Mouse (Mus musculus): Measurements from ENCODE around the gene Fstl3. TPM values are rescaled to one million over a fixed set of nuclear protein-coding genes. Genes with fewer than 3 reads are reported as not detected.

Gene Fstl3
- polyA plus RNA-seq, 1 experiment from 2014 or later = 2.7 TPM

DNA sequence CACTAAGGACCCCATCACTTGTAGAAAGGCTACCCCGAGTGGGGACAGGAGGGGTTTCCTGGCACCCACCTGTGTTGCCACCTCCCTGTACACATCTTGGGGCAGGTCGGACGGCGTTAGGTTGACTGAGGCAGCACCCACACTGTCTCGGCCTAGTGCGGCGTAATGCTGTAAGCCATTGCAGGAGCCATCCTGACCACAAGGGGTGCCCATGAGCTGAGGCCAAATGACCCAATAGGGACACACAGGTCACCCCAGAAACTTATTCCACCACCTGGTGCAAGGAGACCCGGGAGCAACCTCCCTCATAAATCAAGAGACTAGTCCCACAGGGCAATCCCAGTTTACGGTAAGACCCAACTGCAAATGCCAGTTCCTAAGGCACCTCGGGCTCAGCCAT, 38.8 kb upstream of the Fstl3 start:
- Histone ChIP-seq H3K4me3 (ENCODE audit: low read depth, low read length) (no peak overlapping the region), H3K4me1 (ENCODE audit: control insufficient read depth, insufficient read depth, low read length) (no peaks in the 10 kb centered on the region), H3K9me3 (replicated peaks; ENCODE audit: control insufficient read depth, low read length) (peaks cover 9% of the 10 kb centered on the region), H3K27ac (replicated peaks; ENCODE audit: low read depth, low read length) (no peak overlapping the region), H3K27me3 (ENCODE audit: control insufficient read depth, insufficient read depth, low read length) (peaks cover 5% of the 10 kb centered on the region; the same call in 1 of the 2 replicates), H3K36me3 (replicated peaks; ENCODE audit: control insufficient read depth, insufficient read depth, low read depth, low read length) (peaks cover 55% of the 10 kb centered on the region), H3K9ac (replicated peaks; ENCODE audit: low read length) (no peak overlapping the region), H3K4me2 (ENCODE audit: low read depth, low read length) (no peak overlapping the region)
- DNase-seq (ENCODE audit: low spot score) = no peak
- no peak for ATAC-seq (replicated peaks; ENCODE audit: insufficient number of reproducible peaks, low FRiP score, low TSS enrichment, low read depth)
- 88% methylated on average over 10 of the region's 10 CpGs for WGBS

- H3K36me3 ChIP-seq (replicated peaks; ENCODE audit: control insufficient read depth, insufficient read depth, low read depth, low read length) = peaks cover 55% of the 10 kb centered on the region
- WGBS = 97% methylated on average over 28 of the region's 28 CpGs
Measured at GRCm38 (mm10) chr10:79739234-79739633, 37.8 kb upstream of the Fstl3 start.

DNA sequence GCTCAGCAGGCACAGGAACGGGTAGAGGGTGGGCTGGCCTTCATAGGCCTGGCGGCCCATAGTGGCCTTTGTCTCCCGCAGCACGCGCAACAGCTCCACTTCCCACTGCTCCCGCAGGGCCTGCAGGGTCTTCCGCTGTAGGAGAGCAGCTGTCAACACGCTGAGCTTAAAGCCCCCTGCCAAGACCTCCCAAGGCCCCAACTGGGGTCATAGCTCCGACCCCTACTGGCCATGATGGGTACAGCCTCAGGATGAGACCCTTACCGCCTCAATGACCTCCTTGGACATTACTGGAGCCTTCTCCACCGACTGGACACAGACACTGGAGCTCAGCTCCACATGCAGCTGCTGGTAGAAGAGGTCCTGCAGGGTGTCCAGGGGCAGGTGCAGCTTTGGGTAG, 36.2 kb upstream of the Fstl3 start:
- Histone ChIP-seq H3K4me2 (ENCODE audit: low read depth, low read length) (no peak overlapping the region), H3K4me1 (ENCODE audit: control insufficient read depth, insufficient read depth, low read length) (peaks cover 4% of the 10 kb centered on the region), H3K4me3 (ENCODE audit: low read depth, low read length) (no peak overlapping the region), H3K9ac (replicated peaks; ENCODE audit: low read length) (no peak overlapping the region), H3K27me3 (ENCODE audit: control insufficient read depth, insufficient read depth, low read length) (no peaks in the 10 kb centered on the region; the same call in 1 of the 2 replicates), H3K36me3 (replicated peaks; ENCODE audit: control insufficient read depth, insufficient read depth, low read depth, low read length) (peaks cover 55% of the 10 kb centered on the region), H3K27ac (replicated peaks; ENCODE audit: low read depth, low read length) (no peak overlapping the region), H3K9me3 (replicated peaks; ENCODE audit: control insufficient read depth, low read length) (peaks cover 9% of the 10 kb centered on the region)
- 69% methylated on average over 11 of the region's 11 CpGs for WGBS
- no peak for DNase-seq (ENCODE audit: low spot score)
- ATAC-seq (replicated peaks; ENCODE audit: insufficient number of reproducible peaks, low FRiP score, low TSS enrichment, low read depth) = no peak

More at GRCm38 (mm10) chr10:79739234-79739633, 37.8 kb upstream of the Fstl3 start:
- peaks cover 5% of the 10 kb centered on the region; the same call in 1 of the 2 replicates for H3K27me3 ChIP-seq (ENCODE audit: control insufficient read depth, insufficient read depth, low read length)
- H3K4me1 ChIP-seq (ENCODE audit: control insufficient read depth, insufficient read depth, low read length) = no peaks in the 10 kb centered on the region
- peaks cover 9% of the 10 kb centered on the region for H3K9me3 ChIP-seq (replicated peaks; ENCODE audit: control insufficient read depth, low read length)
- no peak for ATAC-seq (replicated peaks; ENCODE audit: insufficient number of reproducible peaks, low FRiP score, low TSS enrichment, low read depth)
- no peak overlapping the region for H3K27ac ChIP-seq (replicated peaks; ENCODE audit: low read depth, low read length)
- no peak for DNase-seq (ENCODE audit: low spot score)
- H3K4me2 ChIP-seq (ENCODE audit: low read depth, low read length) = no peak overlapping the region
- H3K9ac ChIP-seq (replicated peaks; ENCODE audit: low read length) = no peak overlapping the region
- H3K4me3 ChIP-seq (ENCODE audit: low read depth, low read length) = no peak overlapping the region

DNA sequence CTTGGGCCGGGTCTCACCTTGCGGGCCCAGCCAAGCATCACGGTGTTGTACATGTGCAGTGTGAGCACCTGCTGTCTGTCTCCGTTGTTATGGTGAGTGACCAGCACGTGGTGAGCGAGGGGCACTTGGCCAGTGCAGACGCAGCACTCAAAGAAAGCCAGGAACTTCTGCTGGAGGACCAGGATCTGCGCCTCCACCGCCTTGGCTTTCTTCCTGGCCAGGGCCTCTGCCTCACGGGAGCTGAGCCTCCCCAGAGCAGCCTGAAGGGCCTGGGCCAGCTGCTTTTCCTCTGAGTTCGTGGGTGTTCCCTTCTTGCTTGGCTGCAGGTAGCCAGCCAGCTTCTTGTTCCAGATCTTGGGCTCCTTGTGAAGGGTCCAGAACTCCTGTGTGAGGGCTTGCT, 33.9 kb upstream of the Fstl3 start:
- Histone ChIP-seq H3K27me3 (ENCODE audit: control insufficient read depth, insufficient read depth, low read length) (no peaks in the 10 kb centered on the region), H3K9ac (replicated peaks; ENCODE audit: low read length) (no peak overlapping the region), H3K4me3 (ENCODE audit: low read depth, low read length) (no peak overlapping the region), H3K4me1 (ENCODE audit: control insufficient read depth, insufficient read depth, low read length) (peaks cover 4% of the 10 kb centered on the region), H3K4me2 (ENCODE audit: low read depth, low read length) (no peak overlapping the region), H3K36me3 (replicated peaks; ENCODE audit: control insufficient read depth, insufficient read depth, low read depth, low read length) (peaks cover 37% of the 10 kb centered on the region), H3K9me3 (replicated peaks; ENCODE audit: control insufficient read depth, low read length) (peaks cover 9% of the 10 kb centered on the region), H3K27ac (replicated peaks; ENCODE audit: low read depth, low read length) (no peak overlapping the region)
- 91% methylated on average over 11 of the region's 11 CpGs for WGBS
- ATAC-seq (replicated peaks; ENCODE audit: insufficient number of reproducible peaks, low FRiP score, low TSS enrichment, low read depth) (no peak), DNase-seq (ENCODE audit: low spot score) (no peak)

DNA sequence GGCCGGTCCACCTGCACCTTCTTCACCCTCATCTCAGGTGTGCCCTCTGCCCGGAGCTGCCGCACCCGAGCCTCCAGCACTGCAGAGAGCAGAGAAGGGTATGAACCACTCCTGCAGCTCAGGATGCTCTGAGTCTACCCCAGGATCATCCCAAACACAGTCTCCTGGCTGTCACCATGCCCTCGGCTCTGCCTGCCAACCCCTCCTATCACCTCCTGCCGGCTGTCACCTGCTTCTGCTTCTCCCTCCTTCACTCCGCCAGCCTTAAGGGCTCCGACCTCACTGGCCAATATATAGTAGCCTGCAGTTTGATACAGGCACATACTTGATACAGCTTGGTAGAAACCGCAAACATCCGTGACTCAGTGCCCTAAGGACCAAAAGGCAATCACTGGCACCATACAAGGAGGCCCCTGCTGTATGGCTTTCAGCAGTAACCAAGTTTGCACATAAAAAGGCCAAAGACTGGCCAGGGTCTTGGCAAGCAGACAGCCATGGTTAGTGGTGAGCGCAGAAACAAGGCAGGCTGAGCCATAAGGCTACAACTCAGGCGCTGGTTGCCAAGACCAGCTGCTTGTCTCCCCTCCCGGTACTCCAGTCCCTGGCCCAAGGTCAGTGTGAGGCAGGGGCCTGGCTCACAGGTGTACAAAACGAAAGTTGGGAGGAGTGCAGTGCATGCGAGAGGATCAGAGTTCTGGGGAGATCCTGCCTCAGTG, 33.3 kb upstream of the Fstl3 start:
- Histone ChIP-seq H3K27ac (replicated peaks; ENCODE audit: low read depth, low read length) (no peak overlapping the region), H3K4me2 (ENCODE audit: low read depth, low read length) (no peak overlapping the region), H3K36me3 (replicated peaks; ENCODE audit: control insufficient read depth, insufficient read depth, low read depth, low read length) (peaks cover 30% of the 10 kb centered on the region), H3K27me3 (ENCODE audit: control insufficient read depth, insufficient read depth, low read length) (no peaks in the 10 kb centered on the region), H3K4me1 (ENCODE audit: control insufficient read depth, insufficient read depth, low read length) (peaks cover 4% of the 10 kb centered on the region), H3K4me3 (ENCODE audit: low read depth, low read length) (no peak overlapping the region), H3K9ac (replicated peaks; ENCODE audit: low read length) (no peak overlapping the region), H3K9me3 (replicated peaks; ENCODE audit: control insufficient read depth, low read length) (peaks cover 4% of the 10 kb centered on the region)
- DNase-seq (ENCODE audit: low spot score) (no peak), ATAC-seq (replicated peaks; ENCODE audit: insufficient number of reproducible peaks, low FRiP score, low TSS enrichment, low read depth) (no peak)
- 92% methylated on average over 15 of the region's 15 CpGs for WGBS

GRCm38 (mm10) chr10:79745411-79745810, 31.7 kb upstream of the Fstl3 start:
- WGBS = 88% methylated on average over 3 of the region's 3 CpGs
- Histone ChIP-seq H3K9ac (replicated peaks; ENCODE audit: low read length) (no peak overlapping the region), H3K4me1 (ENCODE audit: control insufficient read depth, insufficient read depth, low read length) (peaks cover 4% of the 10 kb centered on the region), H3K27me3 (ENCODE audit: control insufficient read depth, insufficient read depth, low read length) (no peaks in the 10 kb centered on the region), H3K27ac (replicated peaks; ENCODE audit: low read depth, low read length) (no peak overlapping the region), H3K4me3 (ENCODE audit: low read depth, low read length) (peak overlapping the region; percentile 59), H3K9me3 (replicated peaks; ENCODE audit: control insufficient read depth, low read length) (no peaks in the 10 kb centered on the region), H3K36me3 (replicated peaks; ENCODE audit: control insufficient read depth, insufficient read depth, low read depth, low read length) (peaks cover 15% of the 10 kb centered on the region), H3K4me2 (ENCODE audit: low read depth, low read length) (peak overlapping the region; percentile 42)
- DNase-seq (ENCODE audit: low spot score) (no peak), ATAC-seq (replicated peaks; ENCODE audit: insufficient number of reproducible peaks, low FRiP score, low TSS enrichment, low read depth) (no peak)

DNA sequence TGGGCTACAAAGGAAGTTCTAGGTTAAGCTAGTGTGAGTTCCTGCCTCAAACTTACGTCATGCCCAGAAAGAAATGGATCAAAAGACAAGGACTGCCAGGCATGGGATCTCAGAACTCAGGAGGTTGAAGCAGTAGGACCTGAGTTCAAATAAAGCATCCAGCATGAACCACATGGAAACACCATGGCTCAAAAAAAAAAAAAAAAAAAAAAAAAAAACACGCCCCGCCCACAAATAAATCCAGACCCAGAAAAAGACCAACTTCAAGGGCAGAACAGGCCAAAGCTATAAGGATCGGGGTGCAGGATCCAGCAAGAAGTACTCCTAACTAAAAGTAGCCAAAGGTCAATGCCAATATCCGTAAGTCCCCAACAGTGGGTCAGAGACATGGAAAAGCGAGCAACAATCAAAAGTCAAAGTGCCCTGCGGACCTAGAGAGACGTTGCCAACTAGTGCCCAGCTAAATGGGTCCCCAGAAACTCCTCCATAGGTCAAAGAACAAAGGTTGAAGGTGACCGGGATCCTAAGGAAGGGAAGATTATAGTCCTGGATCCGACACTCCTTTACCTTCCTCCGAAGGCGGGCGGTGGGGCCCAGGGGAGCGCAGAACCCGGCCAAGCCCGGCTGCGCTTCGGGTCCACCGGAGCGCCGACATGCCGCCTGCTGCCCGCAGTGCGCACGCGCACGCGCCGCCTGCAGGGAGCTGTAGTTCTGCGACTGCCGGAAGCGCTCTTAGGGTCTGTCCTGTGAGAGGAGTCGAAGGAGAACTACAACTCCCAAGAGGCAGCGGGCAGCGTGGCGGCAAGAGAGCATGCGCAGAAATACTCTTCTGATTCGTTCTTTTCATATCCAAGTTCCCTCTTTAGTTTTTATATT, 30.9 kb upstream of the Fstl3 start, which contains the start of gene Polrmt:
Polrmt (minus strand) TSS at position 684 of the 876 bp plus-strand sequence.
- Histone ChIP-seq H3K27ac (replicated peaks; ENCODE audit: low read depth, low read length) (no peak within 1 kb of the TSS), H3K9ac (replicated peaks; ENCODE audit: low read length) (peak within 1 kb of the TSS; percentile 56), H3K4me3 (ENCODE audit: low read depth, low read length) (peak within 1 kb of the TSS; percentile 59), H3K36me3 (replicated peaks; ENCODE audit: control insufficient read depth, insufficient read depth, low read depth, low read length) (peaks cover 10% of the 10 kb centered on the region), H3K4me2 (ENCODE audit: low read depth, low read length) (peak within 1 kb of the TSS; percentile 42), H3K9me3 (replicated peaks; ENCODE audit: control insufficient read depth, low read length) (no peaks in the 10 kb centered on the region), H3K27me3 (ENCODE audit: control insufficient read depth, insufficient read depth, low read length) (no peaks in the 10 kb centered on the region), H3K4me1 (ENCODE audit: control insufficient read depth, insufficient read depth, low read length) (peaks cover 4% of the 10 kb centered on the region)
- DNase-seq (ENCODE audit: low spot score) = peak; percentile 98
- WGBS = 3% methylated on average over 38 of the region's 38 CpGs
- ATAC-seq (replicated peaks; ENCODE audit: insufficient number of reproducible peaks, low FRiP score, low TSS enrichment, low read depth) = peak; percentile 92

DNA sequence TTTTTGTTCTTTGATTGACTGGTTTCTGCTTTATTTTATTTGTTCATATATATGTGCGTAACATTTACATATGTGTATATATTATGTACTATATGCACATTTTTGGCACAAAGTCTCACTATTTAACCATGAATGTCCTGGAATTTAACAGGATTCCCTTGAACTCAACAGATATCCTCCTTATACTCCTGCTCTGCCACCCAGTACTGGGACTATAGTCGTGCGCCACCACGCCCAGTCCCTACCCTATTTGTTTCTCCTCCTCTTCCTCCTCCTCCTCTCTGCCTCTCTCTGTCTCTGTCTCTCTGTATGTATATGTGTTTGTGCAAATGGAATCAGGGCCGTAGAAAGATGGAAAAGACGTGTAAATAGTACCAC, 30.3 kb upstream of the Fstl3 start:
- no peaks in the 10 kb centered on the region for H3K9me3 ChIP-seq (replicated peaks; ENCODE audit: control insufficient read depth, low read length)
- H3K36me3 ChIP-seq (replicated peaks; ENCODE audit: control insufficient read depth, insufficient read depth, low read depth, low read length) = peaks cover 4% of the 10 kb centered on the region
- H3K4me2 ChIP-seq (ENCODE audit: low read depth, low read length) = peak overlapping the region; percentile 32
- H3K4me1 ChIP-seq (ENCODE audit: control insufficient read depth, insufficient read depth, low read length) = peaks cover 4% of the 10 kb centered on the region
- peak overlapping the region; percentile 59; the same call in 1 of the 2 replicates for H3K4me3 ChIP-seq (ENCODE audit: low read depth, low read length)
- H3K9ac ChIP-seq (replicated peaks; ENCODE audit: low read length) = peak overlapping the region; percentile 53; the same call in 1 of the 2 replicates
- no peak overlapping the region for H3K27ac ChIP-seq (replicated peaks; ENCODE audit: low read depth, low read length)
- 26% methylated on average over 6 of the region's 6 CpGs for WGBS
- ATAC-seq (replicated peaks; ENCODE audit: insufficient number of reproducible peaks, low FRiP score, low TSS enrichment, low read depth) (peak; percentile 45), DNase-seq (ENCODE audit: low spot score) (no peak)
- H3K27me3 ChIP-seq (ENCODE audit: control insufficient read depth, insufficient read depth, low read length) = no peaks in the 10 kb centered on the region

Measured in embryonic facial prominence, embryonic 11.5 days (tissue).